Mouse (Mus musculus) midbrain, embryonic 11.5 days (tissue): ENCODE measurements around the gene Mob4. TPM values are rescaled to one million over a fixed set of nuclear protein-coding genes. Genes with fewer than 3 reads are reported as not detected.

Source experiments
- ATAC-seq: fragments of 200-750 bp; cut with Nextera tagmentation; 2 replicates; pipeline ENCODE4 v1.8.0; 2017; ENCODE audit warnings: moderate TSS enrichment, moderate library complexity; ENCODE audit not compliant: low FRiP score
- DNase-seq: peaks from one replicate; pipeline ENCODE4 v3.0.0; 2015; ENCODE audit warnings: low spot score; ENCODE audit errors: missing footprints
- H3K27ac ChIP-seq: fragments of 300-500 bp; sonication (generic); 2 replicates; pipeline ENCODE4 v1.5.1; 2014; ENCODE audit warnings: low read depth, low read length
- H3K27me3 ChIP-seq: fragments of 300-500 bp; sonication (generic); 2 replicates; pipeline ENCODE4 v1.6.1; 2014; ENCODE audit warnings: mild to moderate bottlenecking, low read length, moderate library complexity, mixed read lengths; ENCODE audit not compliant: control insufficient read depth, insufficient read depth
- H3K36me3 ChIP-seq: fragments of 300-500 bp; sonication (generic); 2 replicates; pipeline ENCODE4 v1.6.1; 2014; ENCODE audit warnings: mild to moderate bottlenecking, low read length, moderate library complexity, mixed read lengths; ENCODE audit not compliant: control insufficient read depth, insufficient read depth
- H3K4me1 ChIP-seq: fragments of 300-500 bp; sonication (generic); 2 replicates; pipeline ENCODE4 v1.6.1; 2014; ENCODE audit warnings: low read length; ENCODE audit not compliant: control insufficient read depth, insufficient read depth
- H3K4me2 ChIP-seq: fragments of 300-500 bp; sonication (generic); 2 replicates; pipeline ENCODE4 v1.6.1; 2014; ENCODE audit warnings: mild to moderate bottlenecking, moderate library complexity
- H3K4me3 ChIP-seq: fragments of 300-500 bp; sonication (generic); 2 replicates; pipeline ENCODE4 v1.5.1; 2014; ENCODE audit warnings: low read depth, low read length
- H3K9ac ChIP-seq: fragments of 300-500 bp; sonication (generic); 2 replicates; pipeline ENCODE4 v1.6.1; 2014; ENCODE audit warnings: low read length
- H3K9me3 ChIP-seq: fragments of 300-500 bp; sonication (generic); 2 replicates; pipeline ENCODE4 v1.6.1; 2016; ENCODE audit warnings: low read length; ENCODE audit not compliant: control insufficient read depth
- WGBS: fragments of 180-500 bp; shearing (Covaris S2); extraction: QIAGEN DNeasy Blood & Tissue Kit; methylation state at CpG from one replicate; pipeline ENCODE4 v1.1.7; 2014; 5-methylcytosine and 5-hydroxymethylcytosine counted together
- polyA plus RNA-seq: library from polyadenylated mRNA; unstranded; fragments of >200 nt; fragmentation: Nextera tagmentation; extraction: Ambion mirVana; gene quantifications from 2 replicates; pipeline ENCODE4 v1.2.1, GENCODE M21; 2014

Mob4 gene
- polyA plus RNA-seq, 1 experiment from 2014 or later, result 148 TPM

DNA sequence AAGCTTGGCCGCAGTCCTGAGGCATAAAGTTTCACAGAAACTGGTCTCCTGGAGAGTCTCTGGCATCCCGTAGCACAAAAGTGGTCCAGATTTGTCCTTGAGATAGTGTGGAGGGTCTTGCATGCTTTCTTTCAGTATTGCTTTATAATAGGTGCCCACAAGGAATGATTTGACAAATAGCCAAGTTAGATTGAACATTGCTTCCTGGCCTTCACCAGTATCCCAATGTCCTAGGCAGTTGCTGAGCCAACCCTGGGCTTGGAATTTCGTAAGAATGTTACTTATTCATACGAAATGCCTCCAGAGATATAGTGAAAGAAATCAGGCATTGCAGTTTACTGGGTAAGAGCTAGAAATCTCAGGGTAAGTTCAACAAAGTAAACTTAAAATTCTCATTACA is 37.6 kb downstream of the Mob4 start:
- Histone ChIP-seq H3K27ac (no peak overlapping the region), H3K4me1 (no peaks in the 10 kb centered on the region), H3K27me3 (no peaks in the 10 kb centered on the region), H3K9ac (no peak overlapping the region), H3K4me3 (no peak overlapping the region), H3K9me3 (no peaks in the 10 kb centered on the region), H3K4me2 (no peak overlapping the region), H3K36me3 (no peaks in the 10 kb centered on the region)
- 91% methylated on average over 4 of the region's 4 CpGs for WGBS
- no peak for ATAC-seq
- no peak for DNase-seq

- Histone ChIP-seq H3K4me1 (no peaks in the 10 kb centered on the region), H3K4me3 (no peak overlapping the region; the same call in 1 of the 2 replicates), H3K9ac (peak overlapping the region; percentile 7; the same call in 1 of the 2 replicates), H3K36me3 (no peaks in the 10 kb centered on the region), H3K27me3 (no peaks in the 10 kb centered on the region), H3K9me3 (no peaks in the 10 kb centered on the region), H3K27ac (no peak overlapping the region), H3K4me2 (peak overlapping the region; percentile 22; the same call in 1 of the 2 replicates)
- DNase-seq (no peak), ATAC-seq (peak; percentile 27; the same call in 1 of the 2 replicates)
- 65% methylated on average over 22 of the region's 22 CpGs for WGBS
These were observed 40.6 kb downstream of the Mob4 start for GRCm38 (mm10) chr1:55171361-55172325.

DNA sequence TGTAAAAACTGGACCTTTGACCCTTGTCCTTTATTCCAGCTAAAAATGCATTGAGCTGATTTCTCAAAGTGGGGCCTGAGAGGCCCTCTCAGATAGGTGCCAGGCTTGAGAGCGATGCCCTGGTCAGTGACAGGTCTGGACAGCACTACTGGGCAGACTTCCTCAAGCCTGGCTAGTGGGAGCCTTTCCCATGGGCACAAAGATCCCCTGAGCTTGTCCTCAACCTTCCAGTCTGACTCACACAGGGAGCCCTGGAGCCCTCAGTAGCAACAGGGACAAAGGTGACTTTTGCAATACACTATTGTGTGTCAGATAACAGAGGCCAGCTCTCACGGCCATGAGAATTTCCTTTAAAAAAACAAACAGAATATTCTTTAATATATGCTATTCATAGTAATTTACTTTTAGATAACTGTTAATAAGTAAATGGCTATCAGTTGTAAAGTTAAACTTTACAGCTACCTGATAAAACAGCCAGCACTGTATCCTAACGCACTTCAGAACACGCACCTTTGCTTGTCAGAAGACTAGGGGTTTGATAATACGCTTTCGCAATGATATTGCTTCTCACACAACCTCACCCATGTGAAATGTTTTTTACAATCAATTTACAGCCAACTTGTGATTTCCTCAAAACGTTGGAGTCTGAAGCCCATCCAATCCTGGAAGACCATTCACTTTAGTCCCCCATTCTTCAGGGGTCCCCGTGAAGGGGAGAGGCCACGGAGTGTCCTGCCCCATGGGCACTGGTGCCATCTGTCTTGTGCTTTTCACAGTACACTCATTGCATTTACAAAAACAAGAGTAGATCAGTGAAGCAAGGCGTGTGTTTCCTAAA is 42.9 kb downstream of the Mob4 start:
- H3K4me3 ChIP-seq, result no peak overlapping the region

DNA sequence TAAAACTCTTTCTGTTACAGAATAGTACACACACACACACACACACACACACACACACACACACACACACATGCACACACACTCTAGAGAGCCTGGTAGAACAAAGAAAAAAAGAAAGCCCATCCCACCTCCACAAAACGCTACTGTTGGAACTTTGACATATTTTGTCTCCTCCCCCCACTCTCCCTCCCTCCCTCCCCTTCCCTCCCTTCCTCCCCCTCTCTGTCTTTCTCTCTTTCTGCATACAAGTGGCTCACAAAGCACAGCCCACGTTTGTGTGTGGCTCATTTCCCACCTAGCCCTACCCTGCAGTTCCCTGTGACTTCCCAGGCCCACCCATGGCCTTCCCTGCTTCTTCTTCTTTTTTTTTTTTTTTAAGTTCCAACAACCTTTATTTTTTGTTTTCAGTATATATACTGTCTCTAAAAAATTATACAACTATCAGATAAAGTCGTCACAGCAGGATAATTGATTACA is 43.6 kb downstream of the Mob4 start:
- H3K36me3 ChIP-seq, result no peaks in the 10 kb centered on the region
- WGBS, result 37% methylated on average over 3 of the region's 3 CpGs
- DNase-seq (no peak), ATAC-seq (no peak)
- no peaks in the 10 kb centered on the region for H3K9me3 ChIP-seq
- no peak overlapping the region for H3K27ac ChIP-seq
- no peak overlapping the region for H3K4me2 ChIP-seq
- H3K4me1 ChIP-seq, result no peaks in the 10 kb centered on the region
- H3K4me3 ChIP-seq, result no peak overlapping the region
- H3K27me3 ChIP-seq, result no peaks in the 10 kb centered on the region
- no peak overlapping the region for H3K9ac ChIP-seq

More for the DNA sequence above, 42.9 kb downstream of the Mob4 start:
- no peak for DNase-seq
- Histone ChIP-seq H3K4me1 (no peaks in the 10 kb centered on the region), H3K27ac (no peak overlapping the region), H3K9me3 (no peaks in the 10 kb centered on the region), H3K27me3 (no peaks in the 10 kb centered on the region), H3K4me2 (no peak overlapping the region), H3K36me3 (no peaks in the 10 kb centered on the region), H3K9ac (no peak overlapping the region)
- ATAC-seq, result no peak
- WGBS, result 91% methylated on average over 10 of the region's 10 CpGs

- no peak overlapping the region for H3K4me2 ChIP-seq
- no peaks in the 10 kb centered on the region for H3K4me1 ChIP-seq
- no peak overlapping the region for H3K27ac ChIP-seq
- peaks cover 2% of the 10 kb centered on the region; the same call in 1 of the 2 replicates for H3K9me3 ChIP-seq
- DNase-seq (no peak), ATAC-seq (no peak)
- H3K4me3 ChIP-seq, result no peak overlapping the region
- no peaks in the 10 kb centered on the region for H3K27me3 ChIP-seq
- 80% methylated on average over 5 of the region's 5 CpGs for WGBS
- H3K9ac ChIP-seq, result no peak overlapping the region
- no peaks in the 10 kb centered on the region for H3K36me3 ChIP-seq
These were observed 49.0 kb downstream of the Mob4 start for GRCm38 (mm10) chr1:55179917-55180566.

DNA sequence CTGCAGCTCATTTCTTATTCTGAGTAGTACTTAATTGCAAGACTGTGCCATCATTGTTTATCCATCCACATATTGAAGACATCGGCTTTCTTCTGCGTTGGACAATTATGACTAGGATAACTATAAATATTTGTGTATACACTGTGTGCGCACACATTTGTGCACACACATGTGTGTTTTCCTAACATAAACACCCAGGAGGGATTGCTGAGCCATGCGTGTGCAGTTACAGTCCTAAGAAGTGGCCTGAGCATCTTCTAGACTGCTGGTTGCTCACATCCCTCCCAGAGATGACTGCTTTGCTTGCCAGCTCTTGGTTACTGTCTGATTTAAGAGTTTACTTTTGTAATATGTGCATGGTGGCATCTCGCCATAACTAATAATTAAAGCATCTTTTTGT is 51.4 kb downstream of the Mob4 start:
- DNase-seq, result no peak

GRCm38 (mm10) chr1:55185718-55186117 is 54.7 kb downstream of the Mob4 start:
- no peak overlapping the region for H3K27ac ChIP-seq
- WGBS, result 88% methylated on average over 6 of the region's 6 CpGs
- peaks cover 2% of the 10 kb centered on the region; the same call in 1 of the 2 replicates for H3K9me3 ChIP-seq
- no peak overlapping the region for H3K9ac ChIP-seq
- no peaks in the 10 kb centered on the region for H3K27me3 ChIP-seq
- DNase-seq (no peak), ATAC-seq (no peak)
- H3K4me1 ChIP-seq, result no peaks in the 10 kb centered on the region; the same call in 1 of the 2 replicates
- H3K4me2 ChIP-seq, result no peak overlapping the region
- H3K36me3 ChIP-seq, result no peaks in the 10 kb centered on the region
- H3K4me3 ChIP-seq, result no peak overlapping the region

More for the DNA sequence above, 51.4 kb downstream of the Mob4 start:
- WGBS, result 82% methylated on average over 5 of the region's 5 CpGs
- Histone ChIP-seq H3K27ac (no peak overlapping the region), H3K36me3 (no peaks in the 10 kb centered on the region), H3K9ac (no peak overlapping the region), H3K4me3 (no peak overlapping the region), H3K4me2 (no peak overlapping the region), H3K27me3 (no peaks in the 10 kb centered on the region), H3K9me3 (peaks cover 2% of the 10 kb centered on the region; the same call in 1 of the 2 replicates), H3K4me1 (no peaks in the 10 kb centered on the region; the same call in 1 of the 2 replicates)
- no peak for ATAC-seq

DNA sequence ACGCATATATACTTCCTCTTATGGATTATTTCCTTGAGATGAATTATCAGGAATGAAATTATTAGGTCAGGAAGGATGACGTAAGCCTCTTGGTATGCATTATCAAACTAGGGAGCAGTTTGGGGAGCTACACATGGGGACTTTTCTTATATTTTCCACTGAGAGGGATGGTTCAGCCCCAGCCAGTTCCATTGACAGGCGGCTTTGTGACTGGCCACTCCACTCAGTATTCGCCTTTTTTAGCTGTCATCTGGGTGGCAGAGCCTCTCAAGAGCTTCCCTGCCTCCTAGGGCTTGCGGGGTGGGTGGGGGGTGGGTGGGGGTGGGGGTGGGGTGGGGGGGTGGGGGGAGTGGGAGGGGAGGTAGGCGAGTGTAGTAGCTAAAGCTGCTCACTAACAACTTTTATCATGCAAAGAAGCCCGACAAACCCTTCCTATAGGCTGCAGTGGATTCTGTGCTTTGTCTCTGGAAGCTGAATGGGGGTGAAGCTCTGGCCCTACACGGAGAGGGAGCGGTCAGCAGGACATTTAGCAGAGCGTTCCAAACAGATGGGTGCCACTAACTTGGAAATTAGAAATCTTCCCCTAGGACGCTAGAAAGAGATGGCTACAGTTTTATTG is 55.7 kb downstream of the Mob4 start:
- H3K4me3 ChIP-seq, result no peak overlapping the region
- H3K27ac ChIP-seq, result no peak overlapping the region
- H3K9ac ChIP-seq, result peak overlapping the region; percentile 17; the same call in 1 of the 2 replicates
- H3K27me3 ChIP-seq, result no peaks in the 10 kb centered on the region
- 21% methylated on average over 11 of the region's 11 CpGs for WGBS
- H3K9me3 ChIP-seq, result no peaks in the 10 kb centered on the region
- H3K4me1 ChIP-seq, result no peaks in the 10 kb centered on the region; the same call in 1 of the 2 replicates
- ATAC-seq (peak; percentile 81), DNase-seq (no peak)
- no peaks in the 10 kb centered on the region for H3K36me3 ChIP-seq
- H3K4me2 ChIP-seq, result peak overlapping the region; percentile 18; the same call in 1 of the 2 replicates
